Mouse (Mus musculus) central nervous system, embryonic 18 days (tissue): Measurements from ENCODE around the gene Siah1b. TPM values are rescaled to one million over a fixed set of nuclear protein-coding genes. Genes with fewer than 3 reads are reported as not detected.

Source experiments
- polyA plus RNA-seq: library from polyadenylated mRNA; depleted of rRNA; stranded (reverse); fragments of >200 nt; gene quantifications from 2 replicates; pipeline ENCODE4 v1.2.3, GENCODE M21; 2012; rRNA removed

Siah1b gene
- 15.0 and 15.3 TPM in 2 replicates for polyA plus RNA-seq

DNA sequence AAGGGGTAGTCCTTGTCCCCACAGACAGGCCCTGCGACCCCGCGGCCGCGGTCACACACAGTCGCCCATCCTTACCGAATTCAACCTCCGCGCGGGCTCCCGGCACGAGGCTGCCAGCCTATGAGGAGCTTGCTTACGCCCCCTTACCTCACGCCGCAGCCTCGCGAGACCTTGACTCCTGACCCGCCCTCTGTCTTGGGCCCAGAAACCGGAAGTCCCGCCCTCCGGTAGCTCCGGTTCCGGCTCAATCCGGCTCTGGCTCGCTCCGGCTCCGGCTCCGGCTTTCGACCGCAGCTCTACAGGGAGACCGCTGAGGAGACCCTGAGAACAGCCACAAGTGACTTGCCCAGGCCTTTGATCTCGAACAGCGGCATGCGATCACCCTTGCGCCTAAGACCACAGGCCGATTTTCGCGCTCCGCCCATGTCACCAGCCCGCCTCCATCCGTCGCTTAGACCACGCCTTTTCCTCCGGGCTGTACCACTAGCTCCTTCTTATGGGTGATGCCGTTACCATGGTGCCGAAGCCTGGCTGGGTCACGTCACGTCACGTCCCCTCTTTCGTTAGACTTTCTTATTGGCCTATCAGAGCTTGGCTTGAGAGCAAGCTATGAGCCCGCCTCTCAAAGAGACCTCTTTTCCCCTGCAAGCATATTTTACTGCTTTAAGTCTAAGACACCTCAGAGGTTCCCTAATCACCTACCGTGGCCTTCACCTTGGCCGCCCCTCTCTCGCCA is at the start of gene Siah1b:
Gene Siah1b, minus strand, starts transcription at position 454 of the 736 bp plus-strand sequence.

GRCm38 (mm10) chrX:164088582-164088981 is 12.3 kb upstream of the Siah1b start, which contains the start of gene Cltrn:
Gene Cltrn, plus strand, starts transcription at chrX:164088830.

DNA sequence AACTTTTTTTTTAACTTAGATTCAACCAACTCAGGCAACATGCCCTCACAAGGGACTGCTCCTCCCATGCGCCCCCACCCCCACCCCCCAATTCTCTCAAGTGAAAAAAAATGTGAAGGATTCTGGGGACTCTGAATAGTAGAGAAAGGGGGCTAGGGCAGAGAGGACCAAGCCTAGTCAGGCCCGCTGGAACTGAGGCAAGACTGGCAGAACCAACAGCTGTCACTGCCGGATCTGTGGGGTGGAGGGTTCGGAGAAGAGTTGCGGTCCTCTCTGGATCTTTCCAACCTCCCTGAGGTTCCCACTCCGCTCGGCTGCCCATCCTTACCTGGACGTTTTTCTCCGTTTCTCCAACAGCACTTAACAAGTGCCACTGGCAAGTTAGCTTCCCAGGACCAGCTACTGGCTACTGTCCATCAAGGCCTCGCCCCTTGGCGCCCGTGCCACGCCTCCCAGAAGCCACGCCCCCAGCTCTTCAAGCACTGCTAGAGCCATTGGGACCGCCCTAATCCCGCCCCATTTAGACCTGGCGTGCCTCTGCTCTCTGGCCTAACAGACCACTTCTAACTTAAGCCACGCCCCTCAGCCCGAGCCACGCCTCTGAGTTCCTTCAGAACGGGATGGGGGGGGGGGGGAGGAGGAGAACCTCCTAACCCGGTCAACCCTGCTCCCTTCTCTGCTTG is 48.5 kb downstream of the Siah1b start, which contains the start of gene Car5b:
Gene Car5b, minus strand, starts transcription at position 391 of the 683 bp plus-strand sequence.

Other genes with a start within 250 kb of the Siah1b start
- 53.8 and 57.5 TPM in 2 replicates for gene Ap1s2, start 167.5 kb downstream of the Siah1b start, polyA plus RNA-seq
- 30.4 and 34.2 TPM in 2 replicates for gene Zrsr2, start 117.8 kb downstream of the Siah1b start, polyA plus RNA-seq
- gene Car5b, start 48.5 kb downstream of the Siah1b start, polyA plus RNA-seq: 1.2 TPM in 2 replicates
- gene Cltrn, start 12.3 kb upstream of the Siah1b start, polyA plus RNA-seq: 0.07 TPM in 1 of 2 replicates, not detected in the other
- 0.21 and 0.29 TPM in 2 replicates for gene Ace2, start 62.8 kb upstream of the Siah1b start, polyA plus RNA-seq
- gene Bmx, start 181.7 kb upstream of the Siah1b start, polyA plus RNA-seq: 0.44 TPM in 2 replicates
- gene Pir, start 192.9 kb upstream of the Siah1b start, polyA plus RNA-seq: 1.4 and 2.0 TPM in 2 replicates